Mouse (Mus musculus) embryonic facial prominence, embryonic 11.5 days (tissue): ENCODE results near the gene Asic1. TPM values are rescaled to one million over a fixed set of nuclear protein-coding genes. Genes with fewer than 3 reads are reported as not detected.
A peak's percentile ranks its signal among the peaks of the same experiment; 100 is the strongest.

ENCODE experiments used
- ATAC-seq: fragments of 200-750 bp; cut with Nextera tagmentation; replicated peaks from 2 replicates; pipeline ENCODE4 v1.8.0; 2017; ENCODE audit warnings: low read depth; ENCODE audit not compliant: insufficient number of reproducible peaks, low FRiP score, low TSS enrichment
- DNase-seq: peaks from one replicate; pipeline ENCODE4 v3.0.0-alpha.2; 2015; ENCODE audit warnings: low spot score
- H3K27ac ChIP-seq: fragments of 300-500 bp; sonication (generic); replicated peaks from 2 replicates; pipeline ENCODE4 v1.5.1; 2014; ENCODE audit warnings: mild to moderate bottlenecking, low read depth, low read length, control low read depth
- H3K27me3 ChIP-seq: fragments of 300-500 bp; sonication (generic); 2 replicates; pipeline ENCODE4 v1.6.1; 2014; ENCODE audit warnings: mild to moderate bottlenecking, low read length, moderate library complexity, mixed read lengths; ENCODE audit not compliant: control insufficient read depth, insufficient read depth
- H3K36me3 ChIP-seq: fragments of 300-500 bp; sonication (generic); replicated peaks from 2 replicates; pipeline ENCODE4 v1.6.1; 2014; ENCODE audit warnings: low read depth, mild to moderate bottlenecking, low read length, moderate library complexity, mixed read lengths; ENCODE audit not compliant: control insufficient read depth, insufficient read depth
- H3K4me1 ChIP-seq: fragments of 300-500 bp; sonication (generic); 2 replicates; pipeline ENCODE4 v1.6.1; 2014; ENCODE audit warnings: low read length, mixed read lengths; ENCODE audit not compliant: control insufficient read depth, insufficient read depth
- H3K4me2 ChIP-seq: fragments of 300-500 bp; sonication (generic); 2 replicates; pipeline ENCODE4 v1.6.1; 2014; ENCODE audit warnings: low read depth, mild to moderate bottlenecking, control low read depth, low read length, moderate library complexity
- H3K4me3 ChIP-seq: fragments of 300-500 bp; sonication (generic); 2 replicates; pipeline ENCODE4 v1.5.1; 2014; ENCODE audit warnings: low read depth, low read length, control low read depth
- H3K9ac ChIP-seq: fragments of 300-500 bp; sonication (generic); replicated peaks from 2 replicates; pipeline ENCODE4 v1.6.1; 2014; ENCODE audit warnings: mild to moderate bottlenecking, control low read depth, low read length
- H3K9me3 ChIP-seq: fragments of 300-500 bp; sonication (generic); replicated peaks from 2 replicates; pipeline ENCODE4 v1.6.1; 2016; ENCODE audit warnings: mild to moderate bottlenecking, low read length, inconsistent platforms, mixed read lengths; ENCODE audit not compliant: control insufficient read depth
- WGBS: fragments of 180-500 bp; shearing (Covaris S2); extraction: QIAGEN DNeasy Blood & Tissue Kit; methylation state at CpG from one replicate; pipeline ENCODE4 v1.1.7; 2014; 5-methylcytosine and 5-hydroxymethylcytosine counted together
- polyA plus RNA-seq: library from polyadenylated mRNA; unstranded; fragments of >200 nt; fragmentation: Nextera tagmentation; extraction: Ambion mirVana; gene quantifications from 2 replicates; pipeline ENCODE4 v1.2.1, GENCODE M21; 2014

Asic1 gene
- polyA plus RNA-seq, 1 experiment from 2014 or later: 2.6 TPM

DNA sequence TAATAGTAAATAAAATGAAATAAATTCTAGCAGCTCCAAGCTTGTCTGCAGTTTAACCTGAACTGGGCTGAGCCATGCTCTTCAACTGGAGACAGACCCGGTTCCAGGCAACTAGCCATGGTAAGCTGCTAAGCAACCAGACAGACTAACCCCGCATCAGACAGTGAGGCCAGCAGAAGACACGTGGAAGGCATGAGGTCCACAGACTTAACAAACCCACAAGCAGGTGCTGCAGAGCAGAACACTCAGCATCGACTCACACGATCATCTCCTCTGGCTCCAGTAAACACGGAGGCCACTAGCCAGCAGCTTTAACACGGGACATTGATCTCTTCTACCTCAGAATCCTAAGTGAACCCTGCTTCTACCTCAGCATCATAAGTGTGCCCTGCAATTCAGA, 25.4 kb upstream of the Asic1 start:
- H3K9ac ChIP-seq: no peak overlapping the region
- no peaks in the 10 kb centered on the region; the same call in none of the 2 replicates for H3K4me1 ChIP-seq
- no peaks in the 10 kb centered on the region for H3K9me3 ChIP-seq
- no peaks in the 10 kb centered on the region for H3K27me3 ChIP-seq
- no peak overlapping the region for H3K4me3 ChIP-seq
- DNase-seq: no peak
- no peaks in the 10 kb centered on the region for H3K36me3 ChIP-seq
- no peak overlapping the region for H3K4me2 ChIP-seq
- 76% methylated on average over 7 of the region's 7 CpGs for WGBS
- H3K27ac ChIP-seq: no peak overlapping the region
- ATAC-seq: no peak

DNA sequence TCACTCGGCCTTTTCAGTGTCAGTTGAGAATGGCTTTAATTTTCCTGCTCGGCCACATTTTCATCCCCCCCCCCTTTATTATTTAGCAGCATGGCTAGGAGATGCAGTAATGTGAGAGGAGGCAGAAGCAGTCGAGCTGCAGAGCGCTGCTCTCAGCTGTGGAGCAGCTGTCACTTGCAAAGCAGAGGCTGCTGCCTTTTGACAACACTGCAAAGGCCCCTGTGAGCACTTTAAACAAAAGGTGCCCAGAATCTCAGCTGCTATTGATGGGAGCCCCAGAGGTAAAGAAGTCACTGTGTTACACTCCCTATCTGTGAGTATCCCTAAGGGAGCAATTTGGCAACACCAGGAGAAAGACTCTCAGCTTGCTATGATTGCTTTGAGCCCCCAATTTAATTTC, 21.8 kb upstream of the Asic1 start:
- peaks cover 4% of the 10 kb centered on the region for H3K4me1 ChIP-seq
- H3K4me3 ChIP-seq: no peak overlapping the region
- no peak overlapping the region for H3K27ac ChIP-seq
- no peaks in the 10 kb centered on the region for H3K36me3 ChIP-seq
- no peak for DNase-seq
- no peak overlapping the region for H3K9ac ChIP-seq
- H3K4me2 ChIP-seq: no peak overlapping the region
- 25% methylated on average over 4 of the region's 4 CpGs for WGBS
- H3K9me3 ChIP-seq: no peaks in the 10 kb centered on the region
- ATAC-seq: 0 out of 2 replicates have a peak, but pooled peaks have one; percentile 21
- H3K27me3 ChIP-seq: no peaks in the 10 kb centered on the region

- H3K36me3 ChIP-seq: no peaks in the 10 kb centered on the region
- H3K9me3 ChIP-seq: no peaks in the 10 kb centered on the region
- WGBS: 30% methylated on average over 6 of the region's 6 CpGs
- H3K4me2 ChIP-seq: peak overlapping the region; percentile 24; the same call in 1 of the 2 replicates
- H3K4me3 ChIP-seq: no peak overlapping the region
- H3K9ac ChIP-seq: peak overlapping the region; percentile 23; the same call in 1 of the 2 replicates
- ATAC-seq (no peak), DNase-seq (no peak)
- no peak overlapping the region for H3K27ac ChIP-seq
- peaks cover 4% of the 10 kb centered on the region for H3K4me1 ChIP-seq
- peaks cover 3% of the 10 kb centered on the region; the same call in 1 of the 2 replicates for H3K27me3 ChIP-seq
These were observed 21.0 kb upstream of the Asic1 start for GRCm38 (mm10) chr15:99649067-99649761.

GRCm38 (mm10) chr15:99650304-99650703, 19.9 kb upstream of the Asic1 start:
- Histone ChIP-seq H3K4me3 (peak overlapping the region; percentile 71), H3K9me3 (no peaks in the 10 kb centered on the region), H3K4me1 (peaks cover 4% of the 10 kb centered on the region), H3K9ac (no peak overlapping the region), H3K27me3 (peaks cover 8% of the 10 kb centered on the region), H3K27ac (no peak overlapping the region), H3K36me3 (no peaks in the 10 kb centered on the region), H3K4me2 (peak overlapping the region; percentile 54)
- DNase-seq: no peak
- no peak for ATAC-seq
- WGBS: 60% methylated on average over 2 of the region's 2 CpGs

GRCm38 (mm10) chr15:99651163-99651872, 18.9 kb upstream of the Asic1 start, which contains the start of gene Racgap1:
Racgap1 (minus strand) TSS chr15:99651656.
- under 1% methylated on average over 63 of the region's 68 CpGs for WGBS

GRCm38 (mm10) chr15:99651984-99652872, 17.9 kb upstream of the Asic1 start:
- H3K4me3 ChIP-seq: no peak overlapping the region
- H3K27ac ChIP-seq: no peak overlapping the region
- H3K4me1 ChIP-seq: peaks cover 4% of the 10 kb centered on the region
- no peak for DNase-seq
- H3K27me3 ChIP-seq: peaks cover 12% of the 10 kb centered on the region
- H3K9me3 ChIP-seq: no peaks in the 10 kb centered on the region
- WGBS: 77% methylated on average over 10 of the region's 10 CpGs
- no peak overlapping the region; the same call in 1 of the 2 replicates for H3K9ac ChIP-seq
- no peak for ATAC-seq
- no peaks in the 10 kb centered on the region for H3K36me3 ChIP-seq
- peak overlapping the region; percentile 26; the same call in 1 of the 2 replicates for H3K4me2 ChIP-seq

More at GRCm38 (mm10) chr15:99651163-99651872, 18.9 kb upstream of the Asic1 start, which contains the start of gene Racgap1:
- peak within 1 kb of the TSS; percentile 54 for H3K4me2 ChIP-seq
- H3K4me1 ChIP-seq: peaks cover 4% of the 10 kb centered on the region
- DNase-seq (peak; percentile 98), ATAC-seq (peak; percentile 82)
- H3K36me3 ChIP-seq: no peaks in the 10 kb centered on the region
- peaks cover 10% of the 10 kb centered on the region for H3K27me3 ChIP-seq
- H3K4me3 ChIP-seq: peak within 1 kb of the TSS; percentile 71
- no peak within 1 kb of the TSS for H3K27ac ChIP-seq
- peak within 1 kb of the TSS; percentile 79 for H3K9ac ChIP-seq
- H3K9me3 ChIP-seq: no peaks in the 10 kb centered on the region

- Histone ChIP-seq H3K27ac (no peak overlapping the region), H3K4me2 (no peak overlapping the region), H3K36me3 (no peaks in the 10 kb centered on the region), H3K4me1 (peaks cover 4% of the 10 kb centered on the region), H3K9me3 (no peaks in the 10 kb centered on the region), H3K9ac (no peak overlapping the region), H3K4me3 (no peak overlapping the region), H3K27me3 (peaks cover 12% of the 10 kb centered on the region)
- WGBS: 8% methylated on average over 8 of the region's 8 CpGs
- ATAC-seq (no peak), DNase-seq (no peak)
These were observed 16.9 kb upstream of the Asic1 start for GRCm38 (mm10) chr15:99653291-99653690.
